Mouse (Mus musculus): Measurements from ENCODE around the gene Nxpe4.

The Nxpe4 gene

DNA sequence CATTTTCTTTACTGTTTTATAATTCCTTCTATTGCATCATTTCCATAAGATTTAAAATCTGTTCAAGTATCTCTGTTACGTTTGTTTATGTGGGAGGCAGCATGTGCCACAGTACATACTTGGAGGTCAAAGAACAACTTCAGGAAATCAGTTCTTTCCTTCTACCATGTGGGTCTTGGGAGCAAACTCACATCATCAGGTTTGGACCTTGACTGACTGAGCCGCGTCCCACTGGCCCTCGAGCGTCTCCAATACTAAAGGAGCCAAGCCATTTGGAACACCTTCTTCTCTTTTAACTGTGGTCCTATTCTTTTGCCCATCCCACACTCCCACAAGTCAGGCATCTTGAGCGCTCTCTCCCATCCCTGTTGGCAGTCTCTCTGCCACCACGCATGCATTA, 167.8 kb downstream of the Nxpe4 start:
- no peak for DNase-seq (ENCODE audit: low spot score)

DNA sequence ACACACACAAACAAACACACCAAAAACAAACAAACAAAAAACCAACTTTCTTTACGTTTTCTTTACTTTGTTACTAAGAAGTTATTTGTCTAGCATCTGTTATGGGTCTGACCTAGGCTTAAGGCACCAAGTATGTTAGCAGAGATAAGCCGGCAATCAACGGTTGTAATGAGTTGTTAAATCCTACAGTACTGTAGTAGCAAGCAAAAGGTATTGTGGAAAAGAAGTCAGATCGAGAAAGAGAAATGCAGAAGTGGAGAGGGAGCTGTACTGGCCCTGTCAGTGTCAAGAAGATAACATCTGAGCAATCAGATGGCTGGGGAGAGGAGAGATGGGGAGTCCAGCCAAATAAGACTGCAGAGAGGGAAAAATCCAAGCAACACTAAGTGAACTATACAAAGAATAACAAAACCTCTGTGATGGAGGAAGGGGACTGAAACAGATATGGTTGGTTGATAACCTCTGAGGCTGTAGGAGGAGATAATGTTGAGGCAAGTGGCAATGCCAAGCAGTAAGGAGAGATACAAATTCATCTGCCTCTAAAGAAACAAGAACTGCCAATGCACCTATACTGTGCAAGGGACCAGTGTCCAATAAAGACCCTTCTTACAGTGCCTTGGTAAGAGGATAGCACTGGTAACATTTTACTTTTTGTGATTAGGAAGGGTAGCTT, 177.1 kb downstream of the Nxpe4 start:
- DNase-seq (ENCODE audit: low spot score): no peak

- DNase-seq (ENCODE audit: low spot score): peak; percentile 23
Measured at GRCm38 (mm10) chr9:48339563-48339962, 177.7 kb downstream of the Nxpe4 start.

DNA sequence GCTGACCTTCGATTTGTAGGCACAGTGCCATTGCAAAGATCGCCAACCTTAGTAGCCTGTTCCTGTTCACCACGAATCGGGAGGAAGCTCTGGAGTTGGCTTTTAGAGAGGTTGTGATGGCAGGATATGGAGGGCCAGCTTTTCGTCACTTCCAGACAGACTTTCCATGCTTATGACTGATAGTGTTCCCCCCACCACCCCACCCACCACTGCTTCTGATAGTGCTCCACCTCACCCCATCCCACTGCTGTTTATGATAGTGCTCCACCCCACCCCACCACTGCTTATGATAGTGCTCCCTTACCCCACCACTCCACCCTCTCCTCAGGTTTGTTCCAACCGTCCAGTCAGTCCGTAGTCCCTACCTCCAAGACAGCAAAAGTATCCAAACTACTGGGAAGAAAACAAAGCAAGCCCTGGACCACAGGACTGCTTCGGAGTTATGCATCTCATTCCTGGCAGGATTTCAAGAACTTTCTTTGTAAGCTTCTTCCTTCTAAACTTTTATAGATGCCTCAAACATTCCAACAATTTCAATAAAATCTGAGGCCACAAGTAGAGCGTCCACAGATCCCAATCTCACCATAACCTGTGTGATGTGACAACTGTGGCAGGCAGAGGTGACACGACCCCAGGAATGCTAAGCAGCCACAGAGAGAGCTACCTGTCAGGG, 179.0 kb downstream of the Nxpe4 start:
- DNase-seq (ENCODE audit: low spot score): no peak

GRCm38 (mm10) chr9:48345456-48345855, 183.6 kb downstream of the Nxpe4 start:
- DNase-seq (ENCODE audit: low spot score): no peak

- no peak for DNase-seq (ENCODE audit: low spot score)
Measured at GRCm38 (mm10) chr9:48345866-48346265, 184.0 kb downstream of the Nxpe4 start.

DNA sequence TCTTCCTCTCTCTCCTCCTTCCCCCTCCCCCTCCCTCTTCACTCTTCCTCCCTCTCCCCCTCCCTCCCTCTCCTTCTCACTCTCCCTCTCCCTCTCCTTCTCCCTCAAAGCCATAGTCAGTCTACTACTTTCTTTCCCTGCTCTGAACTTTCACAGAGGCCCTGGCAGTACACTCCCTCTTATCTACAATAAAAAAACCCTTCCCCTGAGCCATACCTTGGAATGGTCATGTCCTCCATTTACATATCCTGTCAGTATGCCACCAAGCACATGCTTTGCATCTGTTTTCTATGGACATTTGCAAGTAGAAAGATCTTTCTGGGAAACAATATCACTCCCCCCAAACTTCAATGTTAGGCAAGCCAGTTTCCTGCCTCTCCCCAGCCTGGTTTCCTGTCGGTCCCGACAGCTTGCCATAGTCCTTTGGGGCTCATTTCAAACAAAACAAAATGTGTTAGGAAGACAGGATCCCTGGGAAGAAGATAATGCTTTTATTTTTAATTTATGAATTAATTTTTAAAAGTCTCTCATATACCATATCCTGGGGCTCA, 191.4 kb downstream of the Nxpe4 start, which contains the start of gene Nxpe2:
Gene Nxpe2 (minus strand): TSS at position 307 of the 551 bp plus-strand sequence.
- DNase-seq (ENCODE audit: low spot score): no peak

- no peak for DNase-seq (ENCODE audit: low spot score)
Measured at GRCm38 (mm10) chr9:48354122-48354521, 192.3 kb downstream of the Nxpe4 start.

- DNase-seq (ENCODE audit: low spot score): peak; percentile 48
Measured at GRCm38 (mm10) chr9:48354793-48355192, 193.0 kb downstream of the Nxpe4 start.

GRCm38 (mm10) chr9:48357097-48357496, 195.3 kb downstream of the Nxpe4 start:
- DNase-seq (ENCODE audit: low spot score): no peak

- no peak for DNase-seq (ENCODE audit: low spot score)
Measured at GRCm38 (mm10) chr9:48360826-48361225, 199.0 kb downstream of the Nxpe4 start.

GRCm38 (mm10) chr9:48361815-48362631, 200.2 kb downstream of the Nxpe4 start:
- DNase-seq (ENCODE audit: low spot score): no peak

DNA sequence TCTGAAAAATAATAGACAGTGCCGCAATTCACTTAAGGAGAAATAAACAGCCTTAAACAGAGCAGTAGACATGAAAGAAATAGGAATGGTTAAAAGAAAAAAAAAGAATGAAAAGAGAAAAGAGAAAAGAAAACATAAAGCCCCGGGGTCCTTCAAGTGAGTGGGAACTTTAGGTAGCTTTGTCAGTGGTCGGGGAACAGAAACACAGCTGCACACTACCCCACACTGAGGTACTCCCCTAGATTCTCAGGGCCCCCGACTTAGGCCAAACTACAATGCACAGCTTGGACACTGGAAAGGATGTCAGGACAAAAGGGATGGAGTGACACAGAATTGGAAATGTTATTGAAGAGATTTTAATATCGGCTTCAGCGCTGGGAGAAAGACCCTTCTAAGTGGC, 200.9 kb downstream of the Nxpe4 start:
- no peak for DNase-seq (ENCODE audit: low spot score)

- DNase-seq (ENCODE audit: low spot score): no peak
Measured at GRCm38 (mm10) chr9:48373232-48373878, 211.5 kb downstream of the Nxpe4 start.

- no peak for DNase-seq (ENCODE audit: low spot score)
Measured at GRCm38 (mm10) chr9:48374357-48374756, 212.5 kb downstream of the Nxpe4 start.

GRCm38 (mm10) chr9:48388451-48388850, 226.6 kb downstream of the Nxpe4 start:
- DNase-seq (ENCODE audit: low spot score): no peak

- DNase-seq (ENCODE audit: low spot score): no peak
Measured at GRCm38 (mm10) chr9:48389983-48390382, 228.2 kb downstream of the Nxpe4 start.

GRCm38 (mm10) chr9:48403590-48404209, 241.9 kb downstream of the Nxpe4 start:
- DNase-seq (ENCODE audit: low spot score): no peak

- no peak for DNase-seq (ENCODE audit: low spot score)
Measured at GRCm38 (mm10) chr9:48404687-48405086, 242.9 kb downstream of the Nxpe4 start.

DNA sequence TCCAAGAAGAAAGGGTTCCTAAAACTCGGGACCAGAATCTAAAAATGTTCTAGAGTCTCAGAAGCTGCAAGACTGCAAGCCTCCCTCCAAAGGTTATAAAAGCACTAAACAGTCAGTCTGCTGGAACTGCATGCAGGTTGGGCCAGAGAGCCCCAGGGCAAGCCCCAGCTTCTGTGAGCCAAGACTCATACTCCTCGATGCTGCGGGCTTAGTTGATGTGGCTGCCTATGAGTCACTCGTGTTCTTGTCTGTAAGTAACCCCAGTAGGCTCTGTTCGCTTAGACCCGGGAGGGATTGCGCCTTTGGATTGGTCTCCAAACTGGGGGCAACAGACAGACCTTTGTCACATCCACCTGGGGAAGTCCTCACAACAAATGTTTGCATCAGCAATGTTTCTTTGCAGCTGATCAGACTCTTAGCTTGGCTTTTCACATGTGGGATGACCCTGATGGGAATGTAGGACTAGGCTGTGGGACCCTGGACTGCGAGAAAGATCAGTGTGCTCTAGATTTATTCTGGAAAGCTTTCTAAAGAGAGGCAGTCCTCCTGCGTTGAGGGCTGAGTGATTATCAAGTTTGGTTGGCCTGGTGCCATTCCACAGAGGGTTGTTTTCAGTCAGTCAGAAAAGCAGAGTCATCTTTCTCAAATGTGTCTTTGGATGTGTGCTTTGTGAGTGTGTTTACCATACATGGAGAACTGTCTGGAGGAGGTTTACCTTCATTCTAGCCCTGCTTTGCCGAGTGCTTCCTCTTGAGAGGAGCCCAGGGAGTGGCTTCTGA, 245.9 kb downstream of the Nxpe4 start:
- no peak for DNase-seq (ENCODE audit: low spot score)

Measured in MN1 (cell line).